16 mouse cellular contexts compared by ENCODE assay signal in genomic region chr5:131825421-131825820, GRCm38 (mm10).
A peak's percentile ranks its signal among the peaks of the same experiment; 100 is the strongest.
DNase-seq lines count a peak whose midpoint lies in the region; ATAC-seq and TF ChIP-seq lines count a peak whose summit lies in the region.
"Had no signal": no experiment of that assay in that cellular context is flagged by ENCODE, and none has a peak within 500 bp of the region (broad histone marks: within the 10 kb centered on the region; RNA-seq: fewer than 3 reads in every experiment).

No protein-coding gene starts in this region.

- no peak for ATAC-seq in hindbrain, embryonic 14.5 days (ENCODE audit: low FRiP score)
- no peak for ATAC-seq in hindbrain, postnatal 0 days
- ATAC-seq in neural tube, embryonic 12.5 days (ENCODE audit: low FRiP score, low read depth): no peak
- 0 out of 2 replicates have a peak, but pooled peaks have one; percentile 14 for ATAC-seq in forebrain, embryonic 12.5 days (ENCODE audit: low FRiP score)
- no peak for ATAC-seq in midbrain, embryonic 15.5 days (replicated peaks)

- TF ChIP-seq CTCF in hindbrain, postnatal 0 days (IDR thresholded peaks at IDR 0.05; ENCODE audit: low read depth): no peak

- H3K27ac ChIP-seq in hindbrain, embryonic 14.5 days: peak overlapping the region; percentile 22; the same call in 1 of the 2 replicates
- no peak overlapping the region for H3K27ac ChIP-seq in hindbrain, postnatal 0 days
- H3K27ac ChIP-seq in neural tube, embryonic 12.5 days: no peak overlapping the region
- peak overlapping the region; percentile 83 for H3K27ac ChIP-seq in forebrain, embryonic 12.5 days
- H3K27ac ChIP-seq in midbrain, embryonic 15.5 days: 0 out of 2 replicates have a peak overlapping the region, but pooled peaks have one; percentile 42
- H3K27ac ChIP-seq: stomach, embryonic 15.5 days had no signal

- H3K4me2 ChIP-seq in hindbrain, embryonic 14.5 days (replicated peaks): no peak overlapping the region
- H3K4me2 ChIP-seq in hindbrain, postnatal 0 days (ENCODE audit: low read depth, low read length): no peak overlapping the region
- H3K4me2 ChIP-seq in neural tube, embryonic 12.5 days (replicated peaks): 0 out of 2 replicates have a peak overlapping the region, but pooled peaks have one; percentile 12
- 0 out of 2 replicates have a peak overlapping the region, but pooled peaks have one; percentile 22 for H3K4me2 ChIP-seq in forebrain, embryonic 12.5 days
- H3K4me2 ChIP-seq in midbrain, embryonic 15.5 days: no peak overlapping the region
- H3K4me2 ChIP-seq: lung, embryonic 14.5 days; stomach, embryonic 15.5 days had no signal

- H3K4me3 ChIP-seq in hindbrain, embryonic 14.5 days (replicated peaks; ENCODE audit: low read length): no peak overlapping the region
- H3K4me3 ChIP-seq in hindbrain, postnatal 0 days (ENCODE audit: low read length): no peak overlapping the region
- no peak overlapping the region for H3K4me3 ChIP-seq in neural tube, embryonic 12.5 days
- H3K4me3 ChIP-seq in forebrain, embryonic 12.5 days (replicated peaks): no peak overlapping the region
- no peak overlapping the region for H3K4me3 ChIP-seq in midbrain, embryonic 15.5 days
- H3K4me3 ChIP-seq: stomach, embryonic 15.5 days had no signal

- H3K36me3 ChIP-seq in hindbrain, embryonic 14.5 days (replicated peaks; ENCODE audit: control insufficient read depth, insufficient read depth): no peaks in the 10 kb centered on the region
- no peaks in the 10 kb centered on the region for H3K36me3 ChIP-seq in hindbrain, postnatal 0 days (ENCODE audit: insufficient read depth, low read length)
- H3K36me3 ChIP-seq in neural tube, embryonic 12.5 days: no peaks in the 10 kb centered on the region
- no peaks in the 10 kb centered on the region for H3K36me3 ChIP-seq in forebrain, embryonic 12.5 days (replicated peaks)
- no peaks in the 10 kb centered on the region for H3K36me3 ChIP-seq in midbrain, embryonic 15.5 days (replicated peaks)
- H3K36me3 ChIP-seq: stomach, embryonic 15.5 days had no signal

- 16% methylated on average over 3 of the region's 3 CpGs for WGBS in hindbrain, embryonic 14.5 days
- WGBS in hindbrain, postnatal 0 days: 24% methylated on average over 3 of the region's 3 CpGs
- WGBS in neural tube, embryonic 12.5 days: 14% methylated on average over 3 of the region's 3 CpGs
- 8% methylated on average over 3 of the region's 3 CpGs for WGBS in forebrain, embryonic 12.5 days
- 16% methylated on average over 3 of the region's 3 CpGs for WGBS in midbrain, embryonic 15.5 days

- no peaks in the 10 kb centered on the region for H3K9me3 ChIP-seq in hindbrain, embryonic 14.5 days (ENCODE audit: control insufficient read depth, low read length)
- no peaks in the 10 kb centered on the region for H3K9me3 ChIP-seq in hindbrain, postnatal 0 days (ENCODE audit: low read length)
- no peaks in the 10 kb centered on the region for H3K9me3 ChIP-seq in neural tube, embryonic 12.5 days
- H3K9me3 ChIP-seq in forebrain, embryonic 12.5 days: no peaks in the 10 kb centered on the region
- H3K9me3 ChIP-seq in midbrain, embryonic 15.5 days: no peaks in the 10 kb centered on the region
- H3K9me3 ChIP-seq: stomach, embryonic 15.5 days had no signal

- no peaks in the 10 kb centered on the region for H3K27me3 ChIP-seq in hindbrain, embryonic 14.5 days (ENCODE audit: control insufficient read depth, insufficient read depth, low read length)
- H3K27me3 ChIP-seq in hindbrain, postnatal 0 days (ENCODE audit: insufficient read depth, low read length): no peaks in the 10 kb centered on the region
- H3K27me3 ChIP-seq in neural tube, embryonic 12.5 days (replicated peaks): peaks cover 23% of the 10 kb centered on the region
- H3K27me3 ChIP-seq in forebrain, embryonic 12.5 days: no peaks in the 10 kb centered on the region
- H3K27me3 ChIP-seq in midbrain, embryonic 15.5 days (replicated peaks): no peaks in the 10 kb centered on the region
- H3K27me3 ChIP-seq: stomach, embryonic 15.5 days had no signal

- H3K4me1 ChIP-seq in hindbrain, embryonic 14.5 days (replicated peaks; ENCODE audit: control insufficient read depth, insufficient read depth, low read length): peaks cover 20% of the 10 kb centered on the region
- peaks cover 8% of the 10 kb centered on the region; the same call in 1 of the 2 replicates for H3K4me1 ChIP-seq in hindbrain, postnatal 0 days (ENCODE audit: insufficient read depth, low read length)
- peaks cover 20% of the 10 kb centered on the region for H3K4me1 ChIP-seq in neural tube, embryonic 12.5 days
- H3K4me1 ChIP-seq in forebrain, embryonic 12.5 days: peaks cover 25% of the 10 kb centered on the region
- peaks cover 16% of the 10 kb centered on the region for H3K4me1 ChIP-seq in midbrain, embryonic 15.5 days
- H3K4me1 ChIP-seq: stomach, embryonic 15.5 days had no signal

- H3K9ac ChIP-seq in hindbrain, embryonic 14.5 days: 0 out of 2 replicates have a peak overlapping the region, but pooled peaks have one; percentile 4
- no peak overlapping the region for H3K9ac ChIP-seq in hindbrain, postnatal 0 days (replicated peaks; ENCODE audit: low read length)
- H3K9ac ChIP-seq in neural tube, embryonic 12.5 days: no peak overlapping the region
- H3K9ac ChIP-seq in forebrain, embryonic 12.5 days: no peak overlapping the region
- H3K9ac ChIP-seq in midbrain, embryonic 15.5 days: no peak overlapping the region
- H3K9ac ChIP-seq: lung, embryonic 14.5 days; stomach, embryonic 15.5 days had no signal

- DNase-seq in hindbrain, embryonic 14.5 days (ENCODE audit: low spot score): no peak
- no peak for DNase-seq in hindbrain, postnatal 0 days (ENCODE audit: low spot score)
- no peak for DNase-seq in neural tube, embryonic 10.5 days (ENCODE audit: extremely low spot score, low spot score)
- no peak for DNase-seq in kidney, adult 18-20 months
- DNase-seq in testis, postnatal 14 days (ENCODE audit: low spot score): no peak
- DNase-seq: B cell, adult 2 months; heart, adult 18-20 months; kidney, adult 11 months; kidney, postnatal 14 days; lung, embryonic 14.5 days; spleen, adult 18-20 months; thymus, postnatal 14 days had no signal

Comparison
In these comparisons a context has a peak if more than half of its experiments do, and no peak if none do; other contexts are left out.
1. H3K27ac ChIP-seq: peak in hindbrain, embryonic 14.5 days (single experiment), forebrain, embryonic 12.5 days (single experiment) and midbrain, embryonic 15.5 days (single experiment); none in hindbrain, postnatal 0 days (single experiment) and neural tube, embryonic 12.5 days (single experiment).
2. H3K4me2 ChIP-seq: peak in neural tube, embryonic 12.5 days (single experiment) and forebrain, embryonic 12.5 days (single experiment); none in hindbrain, embryonic 14.5 days (single experiment), hindbrain, postnatal 0 days (single experiment) and midbrain, embryonic 15.5 days (single experiment).